Mouse (Mus musculus): ENCODE measurements around the gene Bclaf3. TPM values are rescaled to one million over a fixed set of nuclear protein-coding genes. Genes with fewer than 3 reads are reported as not detected.
A peak's percentile ranks its signal among the peaks of the same experiment; 100 is the strongest.

The Bclaf3 gene
- polyA plus RNA-seq, 1 experiment from 2014 or later = 17.7 TPM

DNA sequence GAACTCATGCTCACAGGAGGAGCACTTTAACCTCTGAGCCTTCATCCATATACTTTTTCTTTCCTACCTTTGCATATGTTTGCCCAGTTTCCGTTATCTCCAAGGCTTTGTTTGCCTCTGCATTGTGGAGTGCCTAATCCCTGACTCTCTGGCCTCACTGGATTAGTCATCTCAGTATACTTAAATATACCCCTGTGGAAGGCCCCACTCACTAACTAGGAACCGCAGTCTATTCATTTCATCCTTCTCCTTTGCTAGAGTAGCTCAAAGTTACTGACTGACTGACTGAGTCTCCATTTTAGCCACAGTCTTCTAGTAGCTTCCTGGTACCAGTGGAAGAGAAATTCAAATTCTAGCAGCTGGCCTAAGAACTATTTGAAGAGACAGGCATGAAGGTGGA lies 78.3 kb downstream of the Bclaf3 start:
- Histone ChIP-seq H3K27ac (ENCODE audit: low read length) (no peak overlapping the region), H3K9ac (ENCODE audit: low read length) (no peak overlapping the region), H3K4me3 (replicated peaks; ENCODE audit: low read length) (no peak overlapping the region), H3K4me2 (ENCODE audit: low read depth, low read length) (no peak overlapping the region), H3K27me3 (ENCODE audit: control insufficient read depth, insufficient read depth, low read length) (no peaks in the 10 kb centered on the region; the same call in 1 of the 2 replicates), H3K9me3 (replicated peaks; ENCODE audit: control insufficient read depth, low read length) (no peaks in the 10 kb centered on the region), H3K4me1 (ENCODE audit: control insufficient read depth, insufficient read depth, low read length) (no peaks in the 10 kb centered on the region), H3K36me3 (ENCODE audit: control insufficient read depth, insufficient read depth, low read length) (no peaks in the 10 kb centered on the region)
- 69% methylated on average over 2 of the region's 2 CpGs for WGBS
- ATAC-seq (ENCODE audit: insufficient read depth, low FRiP score) = no peak

DNA sequence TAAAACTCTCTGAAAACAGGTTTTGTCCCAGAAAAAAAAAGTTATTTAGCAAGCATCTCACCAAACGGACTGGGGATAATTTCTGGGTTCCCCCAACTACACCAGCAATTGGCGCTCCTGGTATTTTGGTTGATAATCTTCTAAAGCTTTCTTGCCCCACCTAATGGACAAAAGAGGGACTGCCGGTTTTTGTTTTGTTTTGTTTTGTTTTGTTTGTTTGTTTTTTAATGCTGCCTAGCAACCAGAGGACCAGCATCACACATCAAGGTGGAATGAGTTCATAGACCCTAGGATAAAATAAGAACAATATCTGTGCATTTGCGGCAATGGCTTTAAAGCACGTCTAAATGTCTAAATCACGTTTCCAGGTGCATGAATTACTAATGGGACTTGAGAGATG lies 80.4 kb downstream of the Bclaf3 start:
- Histone ChIP-seq H3K9ac (ENCODE audit: low read length) (no peak overlapping the region), H3K36me3 (ENCODE audit: control insufficient read depth, insufficient read depth, low read length) (no peaks in the 10 kb centered on the region), H3K9me3 (replicated peaks; ENCODE audit: control insufficient read depth, low read length) (no peaks in the 10 kb centered on the region), H3K27me3 (ENCODE audit: control insufficient read depth, insufficient read depth, low read length) (no peaks in the 10 kb centered on the region; the same call in 1 of the 2 replicates), H3K27ac (ENCODE audit: low read length) (no peak overlapping the region), H3K4me3 (replicated peaks; ENCODE audit: low read length) (no peak overlapping the region), H3K4me2 (ENCODE audit: low read depth, low read length) (no peak overlapping the region), H3K4me1 (ENCODE audit: control insufficient read depth, insufficient read depth, low read length) (no peaks in the 10 kb centered on the region)
- 50% methylated on average over 6 of the region's 6 CpGs for WGBS
- no peak for ATAC-seq (ENCODE audit: insufficient read depth, low FRiP score)

DNA sequence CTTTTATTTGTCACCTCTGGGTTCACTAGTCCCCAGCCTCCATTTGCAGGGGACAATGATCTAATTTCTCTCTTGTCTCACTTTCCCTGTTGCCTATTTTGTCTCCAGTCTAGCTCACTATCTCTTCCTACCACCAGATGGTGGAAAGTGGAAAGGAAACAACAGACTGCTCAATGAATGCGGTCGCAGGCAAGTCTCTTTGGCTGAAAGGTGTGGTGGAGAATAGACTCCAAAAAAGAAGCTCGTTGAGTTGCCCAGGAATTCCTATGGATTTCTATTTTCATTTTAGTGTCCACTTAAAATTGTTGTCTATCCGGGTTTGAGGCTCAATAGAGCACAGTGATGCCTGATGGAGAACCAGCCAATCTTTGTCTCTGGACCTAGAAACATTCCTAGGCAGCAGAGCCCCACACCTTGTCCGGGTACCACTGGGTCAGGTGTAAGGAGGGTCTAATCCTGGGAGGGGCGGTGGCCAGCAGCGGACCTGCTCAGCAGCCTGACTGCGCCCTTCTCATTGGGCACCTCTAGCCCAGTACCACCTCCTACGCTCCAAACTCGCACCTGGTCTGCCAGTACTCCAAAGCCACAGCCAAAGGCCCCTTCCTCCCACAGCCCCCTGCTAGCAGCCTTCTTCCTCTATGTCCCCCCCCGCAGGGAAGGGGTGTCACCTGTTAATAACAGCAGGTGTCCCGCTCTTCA lies 99.9 kb downstream of the Bclaf3 start:
- H3K4me3 ChIP-seq (replicated peaks; ENCODE audit: low read length) = peak overlapping the region; percentile 59
- H3K4me2 ChIP-seq (ENCODE audit: low read depth, low read length) = peak overlapping the region; percentile 71
- H3K9me3 ChIP-seq (replicated peaks; ENCODE audit: control insufficient read depth, low read length) = no peaks in the 10 kb centered on the region
- peak; percentile 41; the same call in 1 of the 2 replicates for ATAC-seq (ENCODE audit: insufficient read depth, low FRiP score)
- peaks cover 4% of the 10 kb centered on the region; the same call in 1 of the 2 replicates for H3K27me3 ChIP-seq (ENCODE audit: control insufficient read depth, insufficient read depth, low read length)
- H3K27ac ChIP-seq (ENCODE audit: low read length) = no peak overlapping the region
- H3K9ac ChIP-seq (ENCODE audit: low read length) = 0 out of 2 replicates have a peak overlapping the region, but pooled peaks have one; percentile 39
- 21% methylated on average over 12 of the region's 12 CpGs for WGBS
- H3K36me3 ChIP-seq (ENCODE audit: control insufficient read depth, insufficient read depth, low read length) = no peaks in the 10 kb centered on the region
- H3K4me1 ChIP-seq (ENCODE audit: control insufficient read depth, insufficient read depth, low read length) = no peaks in the 10 kb centered on the region

DNA sequence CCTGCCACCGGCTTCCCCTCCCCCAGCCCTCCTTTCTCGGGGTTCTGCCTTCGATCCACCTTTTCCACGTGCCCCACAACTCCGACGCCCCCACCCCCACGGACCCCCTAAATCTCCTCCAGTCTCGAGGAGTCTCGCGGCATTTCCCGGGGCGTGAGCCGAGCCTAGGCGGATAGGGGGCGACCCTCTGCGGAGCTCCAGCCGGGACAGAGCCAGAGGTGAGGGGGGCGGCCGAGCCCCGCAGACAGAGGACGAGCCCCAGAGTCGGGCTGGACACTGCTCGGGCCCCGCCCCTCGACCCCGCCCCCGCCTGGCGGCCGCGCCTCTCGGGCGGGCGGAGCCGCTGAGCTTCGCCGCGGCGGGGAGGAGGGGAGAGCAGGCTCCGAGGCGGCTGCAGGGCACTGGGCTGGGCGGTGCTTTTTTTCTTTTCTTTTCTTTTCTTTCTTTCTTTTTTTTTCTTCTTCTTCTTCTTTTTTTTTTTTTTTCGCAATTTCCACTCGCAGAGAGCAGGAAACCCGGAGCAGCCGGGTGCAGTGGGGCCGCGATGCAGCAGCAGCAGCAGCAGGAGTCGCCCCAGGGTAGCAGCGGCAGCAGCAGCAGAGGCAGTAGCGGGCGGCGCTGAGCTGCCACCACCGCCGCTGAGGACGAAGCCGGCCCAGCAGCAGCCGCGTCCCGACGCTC lies 100.6 kb downstream of the Bclaf3 start, which contains the start of gene Sh3kbp1:
Gene Sh3kbp1 (plus strand): TSS at position 366 of the 681 bp plus-strand sequence.
- Histone ChIP-seq H3K27ac (ENCODE audit: low read length) (peak within 1 kb of the TSS; percentile 64), H3K9ac (ENCODE audit: low read length) (peak within 1 kb of the TSS; percentile 73), H3K4me3 (replicated peaks; ENCODE audit: low read length) (peak within 1 kb of the TSS; percentile 59), H3K4me2 (ENCODE audit: low read depth, low read length) (peak within 1 kb of the TSS; percentile 71), H3K9me3 (replicated peaks; ENCODE audit: control insufficient read depth, low read length) (no peaks in the 10 kb centered on the region), H3K4me1 (ENCODE audit: control insufficient read depth, insufficient read depth, low read length) (no peaks in the 10 kb centered on the region), H3K36me3 (ENCODE audit: control insufficient read depth, insufficient read depth, low read length) (no peaks in the 10 kb centered on the region), H3K27me3 (ENCODE audit: control insufficient read depth, insufficient read depth, low read length) (peaks cover 4% of the 10 kb centered on the region; the same call in 1 of the 2 replicates)
- ATAC-seq (ENCODE audit: insufficient read depth, low FRiP score) = peak; percentile 88
- WGBS = 17% methylated on average over 58 of the region's 60 CpGs

DNA sequence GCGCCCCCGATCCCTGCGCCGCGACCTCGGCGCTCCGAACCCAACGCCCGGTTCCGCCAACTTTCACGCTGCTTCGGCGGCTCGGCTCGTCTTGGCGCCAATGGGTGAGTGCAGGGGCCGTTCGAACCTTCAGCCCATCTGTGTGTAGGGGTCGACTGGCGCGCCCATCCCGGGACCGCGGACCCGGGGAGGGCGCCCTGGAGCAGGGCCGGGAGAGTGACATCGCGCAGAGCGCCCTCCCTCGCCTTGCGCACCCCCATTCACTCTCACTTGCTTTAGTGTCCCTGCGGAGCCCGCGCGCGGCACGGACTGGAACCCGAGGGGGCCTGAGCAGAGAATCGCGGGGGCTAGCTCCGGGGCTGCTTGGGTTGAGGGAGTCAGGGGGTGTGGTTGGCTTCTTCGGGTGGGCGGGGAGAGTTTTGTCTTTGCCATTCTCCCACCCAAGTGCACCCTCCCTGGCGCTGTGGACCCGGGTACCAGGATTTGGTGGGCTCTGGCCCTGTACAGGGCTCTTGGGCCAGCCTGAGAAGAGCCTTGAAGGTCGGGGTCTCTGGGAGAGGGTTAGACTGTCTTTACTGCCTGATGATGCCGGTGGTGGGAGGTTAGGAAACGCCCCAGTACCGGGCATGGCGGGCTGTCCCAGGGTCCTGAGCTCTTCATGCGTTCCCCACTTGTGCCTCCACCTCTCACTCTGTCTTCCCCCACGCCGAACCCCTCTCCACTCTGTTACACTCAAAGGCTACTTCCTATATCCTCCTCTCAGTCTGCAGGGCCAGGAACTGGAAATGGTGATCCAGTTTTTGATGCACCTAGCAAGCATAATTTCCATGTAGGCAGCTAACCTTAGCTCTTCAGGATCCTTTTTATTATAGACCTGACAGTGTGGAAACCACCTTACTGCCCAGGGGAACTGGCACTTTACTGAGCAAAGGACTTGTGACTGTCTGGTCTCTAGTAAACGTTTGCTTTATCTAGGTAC lies 101.4 kb downstream of the Bclaf3 start:
- Histone ChIP-seq H3K27me3 (ENCODE audit: control insufficient read depth, insufficient read depth, low read length) (peaks cover 4% of the 10 kb centered on the region; the same call in 1 of the 2 replicates), H3K9me3 (replicated peaks; ENCODE audit: control insufficient read depth, low read length) (no peaks in the 10 kb centered on the region), H3K36me3 (ENCODE audit: control insufficient read depth, insufficient read depth, low read length) (no peaks in the 10 kb centered on the region), H3K4me1 (ENCODE audit: control insufficient read depth, insufficient read depth, low read length) (no peaks in the 10 kb centered on the region), H3K9ac (ENCODE audit: low read length) (peak overlapping the region; percentile 73), H3K4me2 (ENCODE audit: low read depth, low read length) (peak overlapping the region; percentile 71), H3K27ac (ENCODE audit: low read length) (peak overlapping the region; percentile 64), H3K4me3 (replicated peaks; ENCODE audit: low read length) (peak overlapping the region; percentile 59)
- peak; percentile 59 for ATAC-seq (ENCODE audit: insufficient read depth, low FRiP score)
- 13% methylated on average over 40 of the region's 56 CpGs for WGBS

DNA sequence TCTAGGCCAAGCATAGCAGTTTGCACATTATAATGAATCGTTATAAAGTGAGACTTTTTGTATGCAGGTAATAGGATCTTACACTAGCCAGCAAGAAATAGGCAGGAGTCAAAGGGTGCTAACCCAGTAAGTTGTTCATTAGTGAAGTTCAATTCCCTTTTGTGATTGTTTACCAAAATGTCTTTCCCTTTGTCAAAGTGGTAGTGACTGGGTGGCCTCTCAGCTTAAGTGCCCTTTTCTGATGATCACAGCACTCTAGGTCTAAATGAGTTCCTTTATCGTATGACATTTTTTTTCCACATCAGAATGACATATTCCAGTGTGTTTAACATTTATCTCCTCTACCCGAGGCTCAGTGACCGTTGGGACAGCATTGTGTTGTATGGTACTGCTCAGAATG lies 102.1 kb downstream of the Bclaf3 start:
- H3K9me3 ChIP-seq (replicated peaks; ENCODE audit: control insufficient read depth, low read length) = no peaks in the 10 kb centered on the region
- WGBS = 32% methylated on average over 4 of the region's 4 CpGs
- no peaks in the 10 kb centered on the region for H3K4me1 ChIP-seq (ENCODE audit: control insufficient read depth, insufficient read depth, low read length)
- ATAC-seq (ENCODE audit: insufficient read depth, low FRiP score) = no peak
- H3K27ac ChIP-seq (ENCODE audit: low read length) = no peak overlapping the region
- H3K4me2 ChIP-seq (ENCODE audit: low read depth, low read length) = peak overlapping the region; percentile 71
- H3K9ac ChIP-seq (ENCODE audit: low read length) = no peak overlapping the region
- H3K36me3 ChIP-seq (ENCODE audit: control insufficient read depth, insufficient read depth, low read length) = no peaks in the 10 kb centered on the region
- peak overlapping the region; percentile 59 for H3K4me3 ChIP-seq (replicated peaks; ENCODE audit: low read length)
- peaks cover 4% of the 10 kb centered on the region; the same call in 1 of the 2 replicates for H3K27me3 ChIP-seq (ENCODE audit: control insufficient read depth, insufficient read depth, low read length)

DNA sequence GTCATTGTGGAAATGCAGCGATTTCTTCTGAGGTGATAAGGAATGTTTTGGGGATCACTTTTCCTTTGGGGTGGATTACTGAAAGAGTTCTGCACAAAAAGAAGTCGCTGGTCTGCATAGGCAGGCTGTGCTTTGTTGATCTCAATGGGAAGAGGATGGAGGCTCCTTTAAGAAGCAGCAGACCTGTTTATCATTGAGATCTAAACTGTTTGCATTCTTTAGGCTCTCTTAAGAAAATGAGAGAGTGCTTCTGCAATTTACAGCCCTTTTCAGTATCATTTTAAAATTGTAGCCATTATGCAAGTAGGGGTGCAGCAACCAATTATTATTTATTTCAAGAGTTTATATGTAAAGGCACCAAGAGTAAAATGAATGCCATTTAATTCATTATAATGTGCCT lies 102.7 kb downstream of the Bclaf3 start:
- ATAC-seq (ENCODE audit: insufficient read depth, low FRiP score) = no peak
- Histone ChIP-seq H3K36me3 (ENCODE audit: control insufficient read depth, insufficient read depth, low read length) (no peaks in the 10 kb centered on the region), H3K27ac (ENCODE audit: low read length) (no peak overlapping the region), H3K4me3 (replicated peaks; ENCODE audit: low read length) (0 out of 2 replicates have a peak overlapping the region, but pooled peaks have one; percentile 1), H3K9ac (ENCODE audit: low read length) (no peak overlapping the region), H3K4me1 (ENCODE audit: control insufficient read depth, insufficient read depth, low read length) (no peaks in the 10 kb centered on the region), H3K27me3 (ENCODE audit: control insufficient read depth, insufficient read depth, low read length) (peaks cover 4% of the 10 kb centered on the region; the same call in 1 of the 2 replicates), H3K4me2 (ENCODE audit: low read depth, low read length) (peak overlapping the region; percentile 71), H3K9me3 (replicated peaks; ENCODE audit: control insufficient read depth, low read length) (no peaks in the 10 kb centered on the region)
- WGBS = 33% methylated on average over 2 of the region's 2 CpGs

DNA sequence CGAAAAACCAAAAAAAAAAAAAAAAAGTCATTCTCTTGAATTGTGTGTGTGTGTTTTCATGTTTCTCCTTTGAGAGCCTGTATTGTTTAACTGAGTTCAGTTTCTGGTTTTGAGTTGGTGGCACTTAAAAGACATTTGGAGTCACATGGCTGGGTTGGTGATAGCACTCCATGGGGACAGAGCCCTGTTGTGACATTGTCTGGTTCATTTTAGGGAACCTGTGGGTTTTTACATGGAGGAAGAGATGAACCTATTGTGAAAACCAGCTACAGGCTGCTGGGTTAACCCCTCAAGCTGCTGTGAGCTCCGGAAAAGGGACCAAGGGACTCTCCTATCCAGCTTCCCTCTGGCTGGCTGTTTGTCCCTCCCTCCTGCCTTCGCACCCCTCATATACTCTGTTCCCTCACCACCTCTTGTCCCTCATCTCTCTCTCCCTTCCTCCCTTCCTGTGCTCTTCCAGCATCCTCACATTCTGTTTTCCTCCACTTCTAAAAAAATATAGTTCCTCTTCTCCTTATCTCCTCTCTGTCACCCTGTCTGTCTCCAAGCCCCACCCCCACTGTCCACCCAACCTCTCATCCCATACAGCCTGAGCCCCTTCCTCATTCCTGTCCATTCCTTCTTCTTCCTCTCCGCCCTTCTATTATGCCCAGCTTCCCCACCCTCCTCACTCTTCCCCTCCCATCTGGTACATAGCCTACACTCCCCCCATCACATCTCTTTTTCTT lies 112.2 kb downstream of the Bclaf3 start:
- Histone ChIP-seq H3K4me2 (ENCODE audit: low read depth, low read length) (no peak overlapping the region), H3K4me3 (replicated peaks; ENCODE audit: low read length) (no peak overlapping the region), H3K27me3 (ENCODE audit: control insufficient read depth, insufficient read depth, low read length) (no peaks in the 10 kb centered on the region; the same call in 1 of the 2 replicates), H3K9me3 (replicated peaks; ENCODE audit: control insufficient read depth, low read length) (no peaks in the 10 kb centered on the region), H3K27ac (ENCODE audit: low read length) (no peak overlapping the region), H3K4me1 (ENCODE audit: control insufficient read depth, insufficient read depth, low read length) (no peaks in the 10 kb centered on the region), H3K9ac (ENCODE audit: low read length) (no peak overlapping the region), H3K36me3 (ENCODE audit: control insufficient read depth, insufficient read depth, low read length) (no peaks in the 10 kb centered on the region)
- WGBS = 70% methylated on average over 4 of the region's 4 CpGs
- ATAC-seq (ENCODE audit: insufficient read depth, low FRiP score) = no peak
